Mouse (Mus musculus) G1E-ER4 (cell line): ENCODE measurements around the gene Serpina12. TPM values are rescaled to one million over a fixed set of nuclear protein-coding genes. Genes with fewer than 3 reads are reported as not detected.

Source experiments
- GATA1 ChIP-seq: IDR thresholded peaks from one replicate; pipeline ENCODE4 v1.8.0; 2012; ENCODE audit warnings: low read length, inconsistent platforms
- polyA plus RNA-seq: library from polyadenylated mRNA; stranded (reverse); fragments of >175 nt; gene quantifications from 2 replicates; pipeline ENCODE4 v1.2.3, GENCODE M21; 2012

Gene Serpina12
- polyA plus RNA-seq, 1 experiment = not detected

- TF ChIP-seq GATA1 = no peak
Observed at GRCm38 (mm10) chr12:104041401-104041800, 2.8 kb downstream of the Serpina12 start.

- no peak for TF ChIP-seq GATA1
Observed at GRCm38 (mm10) chr12:104038181-104038580, 6.1 kb downstream of the Serpina12 start.

- TF ChIP-seq GATA1 = no peak
Observed at GRCm38 (mm10) chr12:104033752-104034151, 10.5 kb downstream of the Serpina12 start.

- no peak for TF ChIP-seq GATA1
Observed at GRCm38 (mm10) chr12:104029986-104030385, 14.3 kb downstream of the Serpina12 start.

- TF ChIP-seq GATA1 = no peak
Observed at GRCm38 (mm10) chr12:104015280-104015679, 29.0 kb downstream of the Serpina12 start.

GRCm38 (mm10) chr12:104013620-104014019, 30.6 kb downstream of the Serpina12 start, which contains the start of gene Serpina9:
Gene Serpina9 (minus strand): TSS chr12:104013755.
- TF ChIP-seq GATA1 = no peak

GRCm38 (mm10) chr12:104004689-104005088, 39.6 kb downstream of the Serpina12 start:
- TF ChIP-seq GATA1 = no peak

GRCm38 (mm10) chr12:104003238-104003612, 41.0 kb downstream of the Serpina12 start:
- TF ChIP-seq GATA1 = no peak

- TF ChIP-seq GATA1 = no peak
Observed at GRCm38 (mm10) chr12:104002569-104003237, 41.5 kb downstream of the Serpina12 start.

- TF ChIP-seq GATA1 = no peak
Observed at GRCm38 (mm10) chr12:104000594-104000993, 43.6 kb downstream of the Serpina12 start.

- TF ChIP-seq GATA1 = no peak
Observed at GRCm38 (mm10) chr12:103999611-104000010, 44.6 kb downstream of the Serpina12 start.

GRCm38 (mm10) chr12:103996513-103996912, 47.7 kb downstream of the Serpina12 start:
- TF ChIP-seq GATA1 = no peak

- no peak for TF ChIP-seq GATA1
Observed at GRCm38 (mm10) chr12:103995292-103996072, 48.8 kb downstream of the Serpina12 start.

- TF ChIP-seq GATA1 = no peak
Observed at GRCm38 (mm10) chr12:103992945-103993344, 51.3 kb downstream of the Serpina12 start.

- TF ChIP-seq GATA1 = no peak
Observed at GRCm38 (mm10) chr12:103989857-103990256, 54.4 kb downstream of the Serpina12 start, which contains the start of gene Serpina11. Gene Serpina11 (minus strand): TSS chr12:103989957.

- no peak for TF ChIP-seq GATA1
Observed at GRCm38 (mm10) chr12:103989514-103989767, 54.8 kb downstream of the Serpina12 start.

GRCm38 (mm10) chr12:103988754-103989513, 55.3 kb downstream of the Serpina12 start:
- TF ChIP-seq GATA1 = no peak
